Mouse (Mus musculus) left cerebral cortex, adult 2 months (tissue): ENCODE results near the gene Shisa9. TPM values are rescaled to one million over a fixed set of nuclear protein-coding genes. Genes with fewer than 3 reads are reported as not detected.
A peak's percentile ranks its signal among the peaks of the same experiment; 100 is the strongest.

Source experiments
- DNase-seq, 2 experiments: peaks; one replicate each; pipeline ENCODE4 v3.0.0; 2021 to 2022; ENCODE audit warnings: low spot score in 2 of 2, mixed read lengths in 1 of 2; ENCODE audit errors: extremely low spot score in 1 of 2
- H3K27ac ChIP-seq: fragments of 200-600 bp; 2 replicates; pipeline ENCODE4 v1.8.1; 2022
- H3K4me3 ChIP-seq: fragments of 200-600 bp; 2 replicates; pipeline ENCODE4 v1.8.1; 2022
- CTCF ChIP-seq: fragments of 200-600 bp; IDR thresholded peaks from 2 replicates; pipeline ENCODE4 v1.8.1; 2022; ENCODE audit warnings: antibody characterized with exemption, mild to moderate bottlenecking, moderate library complexity
- intact Hi-C: fragments of 180-260 bp; cut with DNase I; formaldehyde crosslinking; loops from one replicate; pipeline ENCODE4 v1.15.1; 2025
- total RNA-seq, 2 experiments: library from RNA; stranded (reverse); gene quantifications; 2 replicates each; pipeline ENCODE4 v1.2.3; 2021

Shisa9 gene
- total RNA-seq, 2 experiments from 2014 or later = 53.2 to 61.6 TPM

DNA sequence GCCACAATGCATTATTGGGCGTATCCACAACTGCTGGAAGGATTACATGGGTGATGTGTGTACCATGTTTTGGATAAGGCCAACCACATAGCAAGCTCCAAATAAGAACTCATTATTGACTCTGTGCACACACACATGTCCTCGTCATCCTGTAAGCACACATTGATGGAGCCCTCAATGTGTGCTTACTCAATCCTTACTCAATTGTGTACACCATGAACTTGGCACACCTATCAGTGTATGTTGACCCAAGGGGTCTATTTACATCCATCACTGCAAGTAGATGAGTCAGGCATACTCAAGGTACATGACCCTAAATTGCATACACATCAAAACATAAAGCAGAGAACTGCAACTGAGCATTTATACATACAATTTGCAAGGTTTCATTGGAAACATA lies 220.5 kb downstream of the Shisa9 start:
- no peak overlapping the region for H3K27ac ChIP-seq
- no peak for DNase-seq
- intact Hi-C loops = loop anchor here (2.0 to 10.0 kb wide), 2 partner anchors 90 to 740 kb away; no protein-coding TSS in a partner anchor

DNA sequence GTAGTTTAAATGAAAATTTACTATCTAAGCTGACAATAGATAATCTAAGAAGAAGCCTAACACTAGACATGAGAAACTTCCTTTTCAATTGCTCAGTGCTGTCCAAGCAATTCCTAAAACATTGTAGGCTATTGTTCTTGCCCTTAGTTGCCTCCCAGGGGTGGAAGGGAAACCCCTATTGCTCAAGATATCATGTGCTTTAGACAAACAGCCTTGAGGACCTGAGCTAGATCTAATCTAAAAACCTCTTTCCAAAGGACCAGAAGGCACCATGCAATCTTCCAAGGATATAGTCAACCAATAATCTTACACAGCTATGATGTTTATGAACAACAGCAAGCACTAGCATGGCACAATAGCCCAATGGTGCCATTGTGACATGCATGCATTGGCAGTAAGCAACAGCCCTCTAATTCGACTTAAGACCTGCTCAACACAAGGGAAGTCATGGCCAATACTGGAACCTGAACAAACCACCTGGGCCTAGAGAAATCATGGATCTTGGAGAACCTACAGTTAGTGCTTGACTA lies 222.6 kb downstream of the Shisa9 start:
- intact Hi-C loops = loop anchor here (10.0 kb wide), 1 partner anchor 742 kb away; no protein-coding TSS in a partner anchor
- no peak for DNase-seq
- Histone ChIP-seq H3K27ac (no peak overlapping the region), H3K4me3 (no peak overlapping the region)
- TF ChIP-seq CTCF = no peak

More for the DNA sequence above, 220.5 kb downstream of the Shisa9 start:
- H3K4me3 ChIP-seq = no peak overlapping the region
- no peak for TF ChIP-seq CTCF

DNA sequence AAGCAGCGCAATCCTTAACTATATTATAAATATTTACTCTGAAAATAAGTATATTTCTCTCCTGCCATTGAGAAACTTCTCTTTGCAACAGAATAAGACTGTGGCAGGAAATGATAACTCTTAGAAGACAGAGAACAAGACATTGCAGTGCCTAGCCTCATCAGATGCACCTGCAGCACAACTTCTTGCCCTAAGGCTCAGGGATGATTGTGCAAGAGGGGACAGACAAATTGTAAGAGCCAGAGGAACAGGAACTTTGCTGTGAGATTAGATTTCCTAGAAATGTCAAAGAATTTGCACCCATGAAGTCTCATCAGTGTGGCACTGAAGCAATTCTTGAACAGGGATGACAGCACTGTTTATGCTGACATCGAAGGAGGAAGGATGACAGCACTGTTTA lies 223.0 kb downstream of the Shisa9 start:
- Histone ChIP-seq H3K4me3 (no peak overlapping the region), H3K27ac (no peak overlapping the region)
- intact Hi-C loops = loop anchor here (10.0 kb wide), 1 partner anchor 742 kb away; no protein-coding TSS in a partner anchor
- no peak for TF ChIP-seq CTCF
- no peak for DNase-seq

DNA sequence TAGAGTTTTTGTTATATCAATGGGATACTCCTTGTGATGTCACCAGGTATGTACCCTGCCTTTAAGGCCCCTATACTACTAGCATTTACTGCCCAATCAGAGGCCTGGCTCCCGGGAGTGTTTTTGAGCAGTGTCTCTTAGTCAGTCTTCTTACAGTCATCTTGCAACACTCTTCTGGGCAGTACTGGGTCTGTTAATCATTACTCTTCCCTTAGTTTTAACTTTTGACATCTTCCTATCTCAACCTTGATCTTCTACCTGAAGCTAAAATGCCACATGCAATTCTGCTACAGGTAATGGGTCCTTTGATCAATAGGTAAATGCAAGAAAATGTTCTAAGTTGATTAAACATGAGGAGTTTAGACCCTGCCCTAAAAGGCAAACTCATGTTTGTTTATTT lies 225.4 kb downstream of the Shisa9 start:
- Histone ChIP-seq H3K4me3 (no peak overlapping the region), H3K27ac (0 out of 2 replicates have a peak overlapping the region, but pooled peaks have one; percentile 1)
- no peak for DNase-seq
- TF ChIP-seq CTCF = no peak
- intact Hi-C loops = loop anchor here (10.0 kb wide), 1 partner anchor 745 kb away; no protein-coding TSS in a partner anchor

GRCm38 (mm10) chr16:12209819-12210218 lies 225.9 kb downstream of the Shisa9 start:
- TF ChIP-seq CTCF = no peak
- no peak for DNase-seq
- H3K4me3 ChIP-seq = no peak overlapping the region
- intact Hi-C loops = loop anchor here (10.0 kb wide), 1 partner anchor 745 kb away; no protein-coding TSS in a partner anchor
- peak overlapping the region; percentile 1; the same call in 1 of the 2 replicates for H3K27ac ChIP-seq

GRCm38 (mm10) chr16:12214018-12214417 lies 230.1 kb downstream of the Shisa9 start:
- no peak for DNase-seq
- TF ChIP-seq CTCF = no peak
- H3K27ac ChIP-seq = no peak overlapping the region
- no peak overlapping the region for H3K4me3 ChIP-seq
- intact Hi-C loops = no loop called here

GRCm38 (mm10) chr16:12217289-12218150 lies 233.6 kb downstream of the Shisa9 start:
- TF ChIP-seq CTCF = no peak
- no peak overlapping the region for H3K27ac ChIP-seq
- DNase-seq = no peak
- intact Hi-C loops = no loop called here
- H3K4me3 ChIP-seq = no peak overlapping the region

DNA sequence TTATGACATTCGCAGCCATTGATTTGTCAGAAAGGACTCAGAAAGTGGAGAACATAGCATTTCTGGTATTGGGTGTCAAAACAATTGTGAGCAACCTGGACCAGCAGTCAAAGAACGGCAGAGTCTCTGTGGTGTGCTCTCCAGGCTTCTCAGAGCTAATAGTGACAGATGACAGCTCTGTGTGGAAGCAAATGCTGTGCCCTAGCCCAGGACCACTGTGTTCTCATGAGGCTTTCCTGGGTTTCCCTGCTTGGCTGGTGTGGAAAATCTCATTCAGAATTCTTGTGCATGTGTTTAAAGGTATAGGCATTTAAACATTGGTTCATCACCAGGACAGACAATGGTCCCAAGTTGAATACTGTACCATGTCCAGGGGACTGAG lies 234.2 kb downstream of the Shisa9 start:
- H3K4me3 ChIP-seq = no peak overlapping the region
- no peak for DNase-seq
- intact Hi-C loops = no loop called here
- no peak for TF ChIP-seq CTCF
- H3K27ac ChIP-seq = no peak overlapping the region

DNA sequence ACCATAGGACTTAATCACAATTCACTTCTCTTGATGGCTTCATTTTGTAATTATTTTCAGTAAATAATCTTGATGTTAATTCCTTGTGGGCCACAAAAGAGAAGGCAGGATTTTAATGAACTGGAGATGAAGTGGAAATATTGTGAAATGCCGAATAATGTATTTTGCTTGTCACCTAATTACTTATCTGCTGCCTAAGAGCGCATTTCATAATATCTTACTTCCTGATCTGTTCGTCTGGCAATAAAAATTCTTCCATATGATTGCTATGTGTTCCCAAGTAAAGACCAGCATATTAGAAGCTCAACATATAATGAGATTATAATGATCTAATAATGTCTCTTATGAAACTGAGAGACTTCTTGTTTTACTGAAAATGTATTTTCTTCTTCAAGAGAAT lies 235.9 kb downstream of the Shisa9 start:
- no peak for DNase-seq
- Histone ChIP-seq H3K4me3 (no peak overlapping the region), H3K27ac (no peak overlapping the region)
- intact Hi-C loops = no loop called here
- no peak for TF ChIP-seq CTCF

DNA sequence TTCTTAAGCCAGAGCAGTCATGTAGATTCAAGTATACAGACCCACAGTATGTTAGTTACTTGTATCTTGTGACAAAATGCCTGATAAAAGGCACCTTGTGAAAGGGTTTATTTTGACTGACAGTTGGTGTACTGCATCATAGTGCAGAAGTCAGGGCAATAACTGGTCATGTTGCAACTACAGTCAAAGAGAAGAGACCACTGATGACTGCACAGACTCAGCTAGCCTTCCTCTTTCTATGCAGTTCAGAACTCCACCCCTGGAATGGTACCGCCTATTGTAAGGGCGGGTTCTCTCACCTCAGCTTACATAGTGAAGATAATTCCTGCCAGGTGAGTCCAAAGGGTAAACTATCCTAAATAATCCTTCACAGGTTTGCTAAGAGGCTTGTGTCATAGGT lies 239.6 kb downstream of the Shisa9 start:
- no peak for DNase-seq
- no peak overlapping the region for H3K4me3 ChIP-seq
- no peak for TF ChIP-seq CTCF
- intact Hi-C loops = no loop called here
- no peak overlapping the region for H3K27ac ChIP-seq

- intact Hi-C loops = no loop called here
- Histone ChIP-seq H3K27ac (no peak overlapping the region), H3K4me3 (no peak overlapping the region)
- TF ChIP-seq CTCF = no peak
- no peak for DNase-seq
Measured at GRCm38 (mm10) chr16:12226937-12227336, 243.0 kb downstream of the Shisa9 start.

DNA sequence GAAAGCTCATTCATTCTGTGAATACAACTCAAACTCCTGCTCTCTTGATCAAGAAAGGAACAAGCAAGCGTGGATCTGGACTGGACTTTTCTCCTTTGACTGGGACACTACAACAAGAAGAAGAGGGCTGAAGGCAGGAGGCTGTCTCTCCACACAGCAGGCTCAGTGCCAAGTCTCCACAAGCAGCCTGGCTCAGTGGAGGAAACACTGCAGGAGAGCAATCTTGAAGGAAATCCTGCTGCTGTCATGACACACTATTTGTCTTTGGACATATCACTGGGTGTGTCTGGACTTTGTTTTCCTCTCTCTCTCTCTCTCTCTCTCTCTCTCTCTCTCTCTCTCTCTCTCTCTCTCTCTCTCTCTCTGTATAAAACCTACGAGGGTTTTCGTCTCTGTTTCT lies 249.4 kb downstream of the Shisa9 start:
- no peak for TF ChIP-seq CTCF
- intact Hi-C loops = no loop called here
- Histone ChIP-seq H3K27ac (no peak overlapping the region), H3K4me3 (no peak overlapping the region)
- no peak for DNase-seq
